Mouse (Mus musculus) heart, adult 9 months (tissue): ENCODE results near the gene Txndc8.

ENCODE experiments used
- DNase-seq, 2 experiments: peaks; one replicate each; pipeline ENCODE4 v3.0.0; 2022; ENCODE audit warnings: low spot score in 2 of 2

Txndc8 gene

GRCm38 (mm10) chr4:58009024-58009423, at the start of gene Txndc8:
TSS of gene Txndc8 (minus strand) at chr4:58009124.
- DNase-seq, result no peak

DNA sequence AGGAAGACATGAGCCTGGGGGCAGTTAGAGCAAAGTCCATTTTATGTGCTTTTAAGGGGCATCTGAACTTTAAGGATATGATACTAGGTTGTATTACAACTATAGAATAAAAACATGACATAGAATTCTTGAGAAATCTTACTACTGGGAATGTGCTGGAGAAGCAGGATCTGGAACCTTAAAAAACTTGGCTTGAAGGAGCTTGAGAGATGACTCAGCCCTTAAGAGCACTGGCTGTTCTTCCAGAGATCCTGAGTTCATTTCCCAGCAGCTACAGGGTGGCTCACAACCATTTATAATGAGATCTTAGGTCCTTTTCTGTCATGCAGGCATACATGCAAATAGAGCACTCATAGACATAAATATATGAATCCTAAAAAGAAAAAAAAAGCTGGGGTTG, 46.7 kb upstream of the Txndc8 start:
- peak in 1 of 2 experiments; percentile 18 for DNase-seq

- peak in 1 of 2 experiments; percentile 15 for DNase-seq
These were observed 45.5 kb upstream of the Txndc8 start for GRCm38 (mm10) chr4:58054441-58054840.

GRCm38 (mm10) chr4:58050746-58051145, 41.8 kb upstream of the Txndc8 start:
- no peak for DNase-seq

GRCm38 (mm10) chr4:58050276-58050675, 41.4 kb upstream of the Txndc8 start:
- DNase-seq, result no peak

GRCm38 (mm10) chr4:58044833-58045232, 35.9 kb upstream of the Txndc8 start:
- no peak for DNase-seq

DNA sequence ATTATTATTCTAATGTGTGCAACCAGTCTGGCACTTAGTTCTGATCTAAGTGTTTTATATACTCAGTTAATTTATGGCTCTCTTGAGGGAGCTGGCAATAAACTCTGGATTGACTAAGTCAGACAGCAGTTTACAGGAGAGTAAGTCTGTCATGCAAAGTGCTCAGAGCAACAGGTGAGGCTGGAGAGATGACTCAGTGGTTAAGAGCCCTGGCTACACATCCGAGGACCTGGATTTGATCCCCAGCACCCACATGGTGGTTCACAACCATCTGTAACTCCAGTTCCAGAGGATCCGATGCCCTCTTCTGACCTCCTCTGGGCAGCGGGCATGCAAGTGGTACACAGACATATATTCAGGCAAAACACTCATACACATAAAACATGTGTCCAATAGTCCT, 35.4 kb upstream of the Txndc8 start:
- DNase-seq, result no peak

DNA sequence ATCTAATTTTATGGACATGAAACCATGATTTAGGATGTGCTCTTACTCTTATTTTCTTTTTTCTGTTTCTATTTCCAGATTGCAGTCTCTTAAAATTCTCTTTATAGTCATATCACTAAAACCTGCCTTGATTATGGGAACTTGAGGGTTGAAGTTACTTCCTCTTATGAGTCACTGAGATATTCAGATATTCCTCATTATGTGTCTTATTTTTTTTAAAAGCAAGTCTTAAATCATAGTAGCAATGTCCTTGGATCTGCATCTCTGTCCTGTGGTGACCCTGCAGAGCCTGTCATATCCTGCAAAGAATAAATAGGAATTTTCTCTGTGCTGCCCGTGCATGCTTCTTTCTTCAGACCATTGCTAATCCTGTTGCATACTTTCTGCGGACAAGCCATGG, 31.2 kb upstream of the Txndc8 start:
- no peak for DNase-seq

DNA sequence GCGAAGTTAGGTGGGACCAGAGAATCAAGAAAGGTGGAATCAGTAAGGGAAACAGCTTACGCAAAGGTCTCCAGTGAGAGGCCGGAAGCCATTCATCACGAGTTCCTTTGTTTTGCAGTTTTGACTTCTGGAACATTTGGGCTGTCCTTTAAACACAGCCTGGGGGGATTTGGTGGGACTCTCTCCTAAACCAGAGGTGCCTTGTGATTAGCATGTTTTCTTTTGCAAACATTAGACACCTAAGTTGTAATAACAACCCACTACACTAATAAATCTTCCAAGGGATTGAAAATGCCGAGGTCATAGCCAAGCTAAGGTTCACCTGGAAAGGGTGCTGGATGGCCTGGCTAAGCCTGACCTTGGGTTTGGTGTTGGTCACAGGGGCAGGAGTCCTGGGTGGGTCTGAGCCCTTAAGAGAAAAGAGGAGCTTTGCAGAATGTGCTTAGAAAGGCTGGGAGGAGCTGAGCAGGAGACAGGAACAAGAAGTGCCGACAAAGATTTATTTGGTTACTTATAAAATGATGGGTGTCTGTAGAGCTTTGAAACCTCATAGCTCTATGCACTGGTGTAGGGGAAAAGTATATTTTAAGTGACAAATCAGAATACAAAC, 28.3 kb upstream of the Txndc8 start:
- no peak for DNase-seq

- no peak for DNase-seq
These were observed 25.7 kb upstream of the Txndc8 start for GRCm38 (mm10) chr4:58034663-58035062.

DNA sequence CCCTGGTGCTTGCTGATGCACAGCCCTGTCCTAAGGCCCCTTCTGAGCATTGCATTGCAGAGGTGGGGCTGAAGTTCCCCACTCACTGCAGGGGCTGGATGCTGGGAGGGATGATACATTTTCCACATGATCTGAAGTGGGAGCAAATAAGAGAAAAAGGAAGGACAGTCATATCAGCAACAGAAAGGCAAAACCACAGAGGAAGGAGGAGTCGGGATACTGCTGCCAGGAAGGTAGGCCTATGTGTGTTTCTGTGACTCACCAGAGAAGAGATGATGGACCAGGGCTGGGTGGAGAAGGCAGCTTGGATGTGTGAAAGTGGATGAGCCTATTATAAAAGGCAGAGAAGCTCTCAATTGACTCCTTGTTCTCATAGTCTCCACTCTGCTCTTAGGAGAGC, 23.8 kb upstream of the Txndc8 start:
- no peak for DNase-seq

- DNase-seq, result no peak
These were observed 5.4 kb downstream of the Txndc8 start for GRCm38 (mm10) chr4:58003501-58003900.

DNA sequence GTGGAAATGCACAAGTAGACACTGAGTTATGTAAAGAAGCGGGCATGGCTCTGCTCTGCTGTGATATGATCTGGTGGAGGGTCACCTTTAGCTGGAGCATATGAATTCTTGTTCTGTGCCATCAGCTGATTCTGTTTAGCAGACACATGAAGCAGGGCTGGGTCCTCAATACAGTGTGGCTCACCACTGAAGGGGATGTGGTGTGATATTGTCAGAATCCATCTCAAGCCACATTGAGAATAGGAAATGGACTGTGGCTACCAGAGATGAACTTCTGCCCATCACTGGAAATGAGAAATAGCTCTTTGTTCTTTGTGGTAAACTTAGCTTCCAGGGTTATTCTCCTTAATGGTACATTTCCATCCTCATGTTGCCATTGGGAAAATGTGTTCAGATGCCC, 17.5 kb downstream of the Txndc8 start:
- no peak for DNase-seq

DNA sequence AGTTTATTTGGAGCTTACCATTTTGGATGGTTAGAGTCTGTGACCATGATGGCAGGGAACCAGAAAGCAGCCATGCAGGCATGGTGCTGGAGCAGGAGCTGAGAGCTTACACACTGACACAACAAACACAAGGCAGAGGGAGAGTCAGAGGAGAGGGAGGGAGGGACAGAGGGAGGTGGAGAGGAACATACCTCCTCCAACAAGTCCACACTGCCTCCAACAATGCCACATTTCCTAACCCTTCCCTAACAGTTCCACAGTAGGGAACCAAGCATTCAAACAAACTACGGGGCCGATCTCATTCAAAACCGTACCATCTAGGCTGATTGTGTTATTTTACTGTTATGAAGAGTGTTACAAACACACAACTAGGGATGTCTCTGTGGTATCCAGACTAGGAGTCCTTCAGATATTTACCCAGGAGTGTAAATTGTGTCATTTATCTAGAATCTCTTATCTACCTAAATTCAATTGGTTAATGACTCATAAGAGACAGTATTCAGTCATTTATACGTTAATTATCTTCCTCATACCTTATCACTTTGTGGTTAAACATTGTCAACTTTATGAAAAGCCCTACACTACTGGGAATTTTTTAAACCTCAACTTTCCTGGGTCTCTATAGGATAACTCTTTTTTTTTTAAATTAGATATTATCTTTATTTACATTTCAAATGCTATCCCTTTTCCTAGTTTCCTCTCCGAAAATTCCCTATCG, 34.4 kb downstream of the Txndc8 start:
- no peak for DNase-seq

DNA sequence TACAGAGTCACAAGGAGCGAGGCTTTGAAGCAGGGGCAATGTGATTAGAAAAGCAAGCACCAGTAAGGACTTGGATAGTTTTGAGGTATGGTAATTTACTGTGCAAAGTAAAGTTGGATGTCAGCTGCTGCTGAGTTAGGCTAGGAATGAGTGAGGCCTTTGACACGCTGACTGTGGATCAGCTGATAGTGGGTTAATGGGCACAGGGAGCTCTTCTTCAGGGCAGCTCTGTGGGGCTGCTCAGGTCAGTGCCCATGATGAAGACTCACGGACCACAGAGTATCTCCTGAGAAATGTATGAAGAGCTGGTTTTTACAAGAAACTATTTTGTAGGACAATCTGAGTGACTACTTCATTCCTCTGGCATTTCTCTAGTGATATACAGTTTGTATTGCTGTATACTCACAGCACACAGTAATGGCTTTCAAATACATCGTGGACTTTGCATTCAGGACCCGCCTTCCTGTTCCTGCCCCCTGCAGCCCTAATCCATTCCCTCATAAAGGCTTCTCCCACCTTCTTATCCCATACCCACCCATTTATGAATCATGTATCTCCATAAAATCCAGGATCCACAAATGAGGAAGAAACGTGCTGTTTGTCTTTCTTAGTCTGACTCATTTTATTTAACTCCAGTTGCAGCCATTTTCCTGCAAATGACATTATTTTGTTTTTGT, 35.2 kb downstream of the Txndc8 start:
- no peak for DNase-seq

DNA sequence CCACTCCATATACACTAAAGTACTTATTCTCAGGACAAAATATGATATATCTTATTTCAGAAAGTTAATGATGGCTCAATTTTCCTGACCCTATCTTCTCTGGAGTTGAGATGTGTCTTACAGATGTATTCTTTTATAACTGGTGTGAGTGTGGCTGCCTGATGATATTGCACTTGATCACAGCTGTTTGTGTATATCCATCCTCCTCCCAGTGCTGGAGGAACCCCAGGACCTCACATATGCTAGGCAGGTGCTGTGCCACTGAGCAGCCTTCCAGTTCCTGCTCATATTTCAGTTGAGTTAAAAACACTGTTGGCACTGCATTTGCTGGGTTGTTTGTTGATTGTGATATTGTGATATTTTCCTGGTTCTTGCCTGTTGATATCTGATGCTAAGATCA, 38.6 kb downstream of the Txndc8 start:
- DNase-seq, result no peak

DNA sequence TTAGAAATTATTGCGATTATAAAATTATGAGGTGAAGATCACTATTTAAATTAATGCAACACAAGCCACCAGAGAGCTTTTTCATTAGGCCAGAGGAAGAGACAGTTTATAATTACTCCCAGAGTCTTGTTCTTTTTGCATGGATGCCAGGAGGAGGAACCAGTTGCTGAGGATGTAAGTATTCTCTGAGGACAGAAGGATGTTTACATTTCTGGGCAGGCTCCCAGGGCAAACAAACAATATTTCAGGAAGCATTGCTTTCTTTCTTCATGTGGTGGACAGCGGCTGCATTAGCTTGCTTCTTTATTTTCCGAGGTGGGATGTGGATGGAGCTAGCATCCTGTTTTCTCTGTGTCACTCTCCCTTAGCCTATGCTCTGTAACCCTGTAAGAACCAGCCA, 41.7 kb downstream of the Txndc8 start:
- no peak for DNase-seq

- no peak for DNase-seq
These were observed 43.4 kb downstream of the Txndc8 start for GRCm38 (mm10) chr4:57965516-57965915.

DNA sequence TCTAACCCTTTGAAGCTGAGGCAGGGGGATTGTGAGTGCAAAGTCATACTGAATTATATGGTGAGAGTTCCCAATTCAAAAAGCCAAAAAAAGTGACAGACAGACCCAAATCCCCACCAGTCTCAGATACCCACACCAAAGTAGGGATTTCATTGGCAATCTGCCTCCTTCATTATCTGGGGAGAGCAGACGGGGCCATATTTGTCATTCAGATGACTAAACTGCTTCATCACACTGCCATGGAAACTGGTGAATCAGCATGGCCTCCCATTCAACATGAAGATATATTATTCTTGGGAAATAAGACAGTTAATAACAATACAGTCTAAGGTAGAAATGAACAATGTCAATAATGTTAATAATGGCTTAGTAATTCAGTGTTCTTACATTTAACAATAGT, 44.8 kb downstream of the Txndc8 start:
- DNase-seq, result no peak

DNA sequence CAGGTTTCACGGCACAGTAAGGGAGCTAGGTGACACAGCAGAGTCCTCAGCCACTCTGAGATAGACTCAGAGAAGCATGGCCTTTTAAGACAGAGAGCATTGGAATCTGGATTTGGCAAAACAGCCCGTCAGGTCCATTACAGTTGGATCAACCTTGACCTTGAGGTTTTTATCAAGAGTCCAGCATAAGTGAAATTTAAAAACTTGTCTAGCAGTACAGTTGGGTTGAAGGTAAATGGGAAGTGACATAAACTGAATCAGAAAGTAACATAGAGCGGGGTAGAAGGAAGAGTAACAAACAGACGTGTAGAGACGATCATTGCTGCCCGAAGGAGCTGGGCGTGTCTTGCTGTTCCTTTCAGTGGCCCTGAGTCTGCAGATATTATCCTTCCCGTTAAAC, 49.9 kb downstream of the Txndc8 start:
- no peak for DNase-seq

DNA sequence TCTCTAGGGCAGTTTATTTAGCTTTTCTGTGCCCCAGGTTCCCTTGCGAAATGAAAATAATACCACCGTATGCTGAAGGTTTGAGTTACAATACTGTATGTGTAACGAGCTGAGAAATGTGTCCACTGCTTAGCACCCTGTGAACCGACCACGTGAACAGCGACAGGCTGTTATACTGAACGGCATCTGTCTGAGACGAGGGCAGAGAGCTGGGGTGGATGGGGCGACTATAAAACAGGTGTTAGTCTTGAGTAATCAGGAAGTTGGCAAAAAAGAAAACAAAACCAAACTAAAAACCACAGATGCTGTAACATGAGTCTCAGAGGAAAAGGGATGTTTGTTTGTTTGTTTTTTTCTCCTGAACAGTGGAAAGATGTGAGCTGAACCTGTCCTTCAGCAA, 50.8 kb downstream of the Txndc8 start:
- no peak for DNase-seq

GRCm38 (mm10) chr4:57957200-57958085, 51.5 kb downstream of the Txndc8 start:
- DNase-seq, result peak in 1 of 2 experiments; percentile 11
